Mouse (Mus musculus): ENCODE data around the gene Olfr1199. TPM values are rescaled to one million over a fixed set of nuclear protein-coding genes. Genes with fewer than 3 reads are reported as not detected.

Olfr1199 gene
- not detected in 2 replicates for polyA plus RNA-seq (2015; fragmentation: Nextera tagmentation; extraction: Ambion mirVana)

DNA sequence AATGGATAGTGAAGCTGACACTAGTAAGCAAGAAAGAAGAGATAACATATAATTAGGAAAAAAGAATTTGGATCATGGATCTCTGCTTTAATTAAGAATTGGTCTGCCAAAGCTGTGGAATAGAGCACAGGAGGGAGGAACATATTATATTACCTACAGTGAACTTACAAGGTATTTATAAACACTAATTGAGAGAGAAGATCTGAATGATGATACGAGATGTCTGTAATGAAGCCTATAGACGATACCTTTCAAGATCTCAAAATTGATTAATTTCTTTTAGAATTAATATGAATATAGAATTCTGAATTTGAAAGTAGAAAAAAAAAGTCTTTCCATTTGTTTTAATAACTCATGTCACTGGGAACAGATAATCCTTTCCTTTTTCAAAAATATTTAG is at the start of gene Olfr1199:
Gene Olfr1199, minus strand, starts transcription at position 101 of the 400 bp plus-strand sequence.
- no peak for ATAC-seq (ENCODE audit: low read depth)
- Histone ChIP-seq H3K4me2 (no peak within 1 kb of the TSS), H3K4me1 (replicated peaks) (no peaks in the 10 kb centered on the region), H3K4me3 (no peak within 1 kb of the TSS), H3K9ac (no peak within 1 kb of the TSS), H3K9me3 (no peaks in the 10 kb centered on the region), H3K27me3 (no peaks in the 10 kb centered on the region), H3K36me3 (no peaks in the 10 kb centered on the region), H3K27ac (replicated peaks) (no peak within 1 kb of the TSS)
- 97% methylated on average over 2 of the region's 2 CpGs for WGBS

- no peak within 1 kb of the TSS for H3K4me2 ChIP-seq
- 86% methylated on average over 6 of the region's 6 CpGs for WGBS
- H3K4me1 ChIP-seq (replicated peaks) = no peaks in the 10 kb centered on the region
- no peak within 1 kb of the TSS for H3K4me3 ChIP-seq
- no peaks in the 10 kb centered on the region for H3K27me3 ChIP-seq
- no peaks in the 10 kb centered on the region for H3K9me3 ChIP-seq
- no peak for ATAC-seq (ENCODE audit: low read depth)
- H3K9ac ChIP-seq = no peak within 1 kb of the TSS
- H3K27ac ChIP-seq (replicated peaks) = no peak within 1 kb of the TSS
- no peaks in the 10 kb centered on the region for H3K36me3 ChIP-seq
These were observed 32.5 kb upstream of the Olfr1199 start, which contains the start of gene Olfr1201 for GRCm38 (mm10) chr2:88792736-88793135. Gene Olfr1201 (plus strand): TSS chr2:88793036.

- no peaks in the 10 kb centered on the region for H3K9me3 ChIP-seq
- H3K27me3 ChIP-seq = no peaks in the 10 kb centered on the region
- H3K4me2 ChIP-seq = no peak within 1 kb of the TSS
- no peaks in the 10 kb centered on the region for H3K36me3 ChIP-seq
- ATAC-seq (ENCODE audit: low read depth) = no peak
- no peak within 1 kb of the TSS for H3K9ac ChIP-seq
- no peaks in the 10 kb centered on the region for H3K4me1 ChIP-seq (replicated peaks)
- no peak within 1 kb of the TSS for H3K27ac ChIP-seq (replicated peaks)
- no peak within 1 kb of the TSS for H3K4me3 ChIP-seq
- WGBS = 84% methylated on average over 2 of the region's 2 CpGs
These were observed 10.1 kb upstream of the Olfr1199 start, which contains the start of gene Olfr1200 for GRCm38 (mm10) chr2:88770388-88770787. Gene Olfr1200 (minus strand): TSS chr2:88770488.

DNA sequence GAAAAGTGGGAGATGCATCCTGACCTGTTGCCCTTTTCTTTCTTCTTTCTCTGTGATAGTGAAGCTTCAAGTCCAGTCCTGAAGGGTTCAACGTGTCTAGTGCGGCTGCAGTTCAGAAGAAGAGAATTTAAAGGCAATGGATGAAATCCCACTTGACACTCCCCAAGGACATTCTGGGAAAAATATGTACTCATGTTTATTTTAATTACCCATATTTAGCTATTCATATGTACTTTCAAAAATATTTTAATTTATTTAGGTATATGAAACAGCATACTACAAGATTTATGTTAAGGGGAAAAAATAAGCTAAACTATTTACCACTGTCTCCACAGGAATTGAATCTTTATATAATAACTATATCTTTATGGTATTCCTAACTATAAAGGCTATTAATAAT is 9.0 kb downstream of the Olfr1199 start, which contains the start of gene Olfr1198:
Gene Olfr1198, minus strand, starts transcription at position 101 of the 400 bp plus-strand sequence.
- Histone ChIP-seq H3K4me1 (replicated peaks) (no peaks in the 10 kb centered on the region), H3K36me3 (no peaks in the 10 kb centered on the region), H3K27ac (replicated peaks) (no peak within 1 kb of the TSS), H3K4me3 (no peak within 1 kb of the TSS), H3K9ac (no peak within 1 kb of the TSS), H3K4me2 (no peak within 1 kb of the TSS), H3K27me3 (no peaks in the 10 kb centered on the region), H3K9me3 (no peaks in the 10 kb centered on the region)
- ATAC-seq (ENCODE audit: low read depth) = no peak
- 87% methylated on average over 2 of the region's 2 CpGs for WGBS

GRCm38 (mm10) chr2:88743379-88743778 is 16.9 kb downstream of the Olfr1199 start:
- H3K27me3 ChIP-seq = no peaks in the 10 kb centered on the region
- WGBS = 75% methylated on average over 3 of the region's 3 CpGs
- ATAC-seq (ENCODE audit: low read depth) = no peak
- H3K4me1 ChIP-seq (replicated peaks) = no peaks in the 10 kb centered on the region
- H3K4me2 ChIP-seq = no peak overlapping the region
- H3K9me3 ChIP-seq = no peaks in the 10 kb centered on the region
- H3K9ac ChIP-seq = no peak overlapping the region
- no peak overlapping the region for H3K4me3 ChIP-seq
- H3K27ac ChIP-seq (replicated peaks) = no peak overlapping the region
- no peaks in the 10 kb centered on the region for H3K36me3 ChIP-seq

- H3K4me1 ChIP-seq (replicated peaks) = no peaks in the 10 kb centered on the region
- H3K27me3 ChIP-seq = no peaks in the 10 kb centered on the region
- H3K9me3 ChIP-seq = no peaks in the 10 kb centered on the region
- 91% methylated on average over 1 of the region's 1 CpGs for WGBS
- ATAC-seq (ENCODE audit: low read depth) = no peak
- no peak within 1 kb of the TSS for H3K4me3 ChIP-seq
- H3K4me2 ChIP-seq = no peak within 1 kb of the TSS
- H3K9ac ChIP-seq = no peak within 1 kb of the TSS
- no peak within 1 kb of the TSS for H3K27ac ChIP-seq (replicated peaks)
- no peaks in the 10 kb centered on the region for H3K36me3 ChIP-seq
These were observed 28.0 kb downstream of the Olfr1199 start, which contains the start of gene Olfr1197 for GRCm38 (mm10) chr2:88732266-88732665. Gene Olfr1197 (minus strand): TSS chr2:88732366.

GRCm38 (mm10) chr2:88704497-88704896 is 55.8 kb downstream of the Olfr1199 start, which contains the start of gene Olfr1196:
Gene Olfr1196 (minus strand): TSS chr2:88704597.
- H3K27ac ChIP-seq (replicated peaks) = no peak within 1 kb of the TSS
- no peaks in the 10 kb centered on the region for H3K9me3 ChIP-seq
- H3K36me3 ChIP-seq = no peaks in the 10 kb centered on the region
- no peak within 1 kb of the TSS for H3K4me3 ChIP-seq
- H3K4me2 ChIP-seq = no peak within 1 kb of the TSS
- no peaks in the 10 kb centered on the region for H3K27me3 ChIP-seq
- H3K4me1 ChIP-seq (replicated peaks) = no peaks in the 10 kb centered on the region
- 93% methylated on average over 2 of the region's 2 CpGs for WGBS
- no peak within 1 kb of the TSS for H3K9ac ChIP-seq
- no peak for ATAC-seq (ENCODE audit: low read depth)

Other genes with a start within 250 kb of the Olfr1199 start
- not detected in 2 replicates for gene Olfr1186, start 241.9 kb downstream of the Olfr1199 start, polyA plus RNA-seq (2015; fragmentation: Nextera tagmentation; extraction: Ambion mirVana)
- gene Olfr1188, start 203.5 kb downstream of the Olfr1199 start, polyA plus RNA-seq (2015; fragmentation: Nextera tagmentation; extraction: Ambion mirVana) = not detected in 2 replicates
- not detected in 2 replicates for gene Olfr1189, start 174.0 kb downstream of the Olfr1199 start, polyA plus RNA-seq (2015; fragmentation: Nextera tagmentation; extraction: Ambion mirVana)
- not detected in 2 replicates for gene Olfr1191-ps1, start 119.9 kb downstream of the Olfr1199 start, polyA plus RNA-seq (2015; fragmentation: Nextera tagmentation; extraction: Ambion mirVana)
- not detected in 2 replicates for gene Olfr1192-ps1, start 112.0 kb downstream of the Olfr1199 start, polyA plus RNA-seq (2015; fragmentation: Nextera tagmentation; extraction: Ambion mirVana)
- not detected in 2 replicates for gene Olfr1193, start 84.8 kb downstream of the Olfr1199 start, polyA plus RNA-seq (2015; fragmentation: Nextera tagmentation; extraction: Ambion mirVana)
- not detected in 2 replicates for gene Olfr1195, start 71.3 kb downstream of the Olfr1199 start, polyA plus RNA-seq (2015; fragmentation: Nextera tagmentation; extraction: Ambion mirVana)
- not detected in 2 replicates for gene Olfr1196, start 55.9 kb downstream of the Olfr1199 start, polyA plus RNA-seq (2015; fragmentation: Nextera tagmentation; extraction: Ambion mirVana)
- gene Olfr1197, start 28.1 kb downstream of the Olfr1199 start, polyA plus RNA-seq (2015; fragmentation: Nextera tagmentation; extraction: Ambion mirVana) = not detected in 2 replicates
- gene Olfr1198, start 9.1 kb downstream of the Olfr1199 start, polyA plus RNA-seq (2015; fragmentation: Nextera tagmentation; extraction: Ambion mirVana) = not detected in 2 replicates
- not detected in 2 replicates for gene Olfr1200, start 10.0 kb upstream of the Olfr1199 start, polyA plus RNA-seq (2015; fragmentation: Nextera tagmentation; extraction: Ambion mirVana)
- gene Olfr1201, start 32.6 kb upstream of the Olfr1199 start, polyA plus RNA-seq (2015; fragmentation: Nextera tagmentation; extraction: Ambion mirVana) = not detected in 2 replicates
- gene Olfr1202, start 54.0 kb upstream of the Olfr1199 start, polyA plus RNA-seq (2015; fragmentation: Nextera tagmentation; extraction: Ambion mirVana) = not detected in 2 replicates
- not detected in 2 replicates for gene Olfr1205, start 69.3 kb upstream of the Olfr1199 start, polyA plus RNA-seq (2015; fragmentation: Nextera tagmentation; extraction: Ambion mirVana)
- gene Olfr1204, start 88.8 kb upstream of the Olfr1199 start, polyA plus RNA-seq (2015; fragmentation: Nextera tagmentation; extraction: Ambion mirVana) = not detected in 2 replicates
- gene Olfr1206, start 102.8 kb upstream of the Olfr1199 start, polyA plus RNA-seq (2015; fragmentation: Nextera tagmentation; extraction: Ambion mirVana) = not detected in 2 replicates
- not detected in 2 replicates for gene Olfr1208, start 141.8 kb upstream of the Olfr1199 start, polyA plus RNA-seq (2015; fragmentation: Nextera tagmentation; extraction: Ambion mirVana)
- gene Olfr1209, start 154.7 kb upstream of the Olfr1199 start, polyA plus RNA-seq (2015; fragmentation: Nextera tagmentation; extraction: Ambion mirVana) = not detected in 2 replicates
- gene Olfr1211, start 177.6 kb upstream of the Olfr1199 start, polyA plus RNA-seq (2015; fragmentation: Nextera tagmentation; extraction: Ambion mirVana) = not detected in 2 replicates
- gene Olfr1212, start 193.5 kb upstream of the Olfr1199 start, polyA plus RNA-seq (2015; fragmentation: Nextera tagmentation; extraction: Ambion mirVana) = not detected in 2 replicates
- not detected in 2 replicates for gene Gm13762, start 219.8 kb upstream of the Olfr1199 start, polyA plus RNA-seq (2015; fragmentation: Nextera tagmentation; extraction: Ambion mirVana)
- gene Olfr1214, start 232.2 kb upstream of the Olfr1199 start, polyA plus RNA-seq (2015; fragmentation: Nextera tagmentation; extraction: Ambion mirVana) = not detected in 2 replicates
- gene Olfr1215, start 246.5 kb upstream of the Olfr1199 start, polyA plus RNA-seq (2015; fragmentation: Nextera tagmentation; extraction: Ambion mirVana) = not detected in 2 replicates

Data from neural tube, embryonic 13.5 days (tissue).